Mouse (Mus musculus) heart, postnatal 0 days (tissue): ENCODE results near the gene B4galnt2. TPM values are rescaled to one million over a fixed set of nuclear protein-coding genes. Genes with fewer than 3 reads are reported as not detected.

Experiments
- ATAC-seq: fragments of 200-750 bp; cut with Nextera tagmentation; 2 replicates; pipeline ENCODE4 v1.8.0; 2017; ENCODE audit warnings: low read depth, moderate number of reproducible peaks, moderate library complexity; ENCODE audit not compliant: insufficient read depth
- DNase-seq: peaks from one replicate; pipeline ENCODE4 v3.0.0-alpha.2; 2016; ENCODE audit warnings: low spot score
- H3K27ac ChIP-seq: fragments of 300-500 bp; sonication (generic); 2 replicates; pipeline ENCODE4 v1.5.1; 2014; ENCODE audit warnings: low read depth, mild to moderate bottlenecking
- H3K27me3 ChIP-seq: fragments of 300-500 bp; sonication (generic); 2 replicates; pipeline ENCODE4 v1.6.1; 2014; ENCODE audit warnings: low read length, mixed read lengths; ENCODE audit not compliant: control insufficient read depth, insufficient read depth
- H3K36me3 ChIP-seq: fragments of 300-500 bp; sonication (generic); replicated peaks from 2 replicates; pipeline ENCODE4 v1.6.1; 2014; ENCODE audit warnings: low read length, mixed read lengths; ENCODE audit not compliant: control insufficient read depth, insufficient read depth
- H3K4me1 ChIP-seq: fragments of 300-500 bp; sonication (generic); 2 replicates; pipeline ENCODE4 v1.6.1; 2014; ENCODE audit warnings: antibody characterized with exemption; ENCODE audit not compliant: control insufficient read depth, insufficient read depth
- H3K4me2 ChIP-seq: fragments of 300-500 bp; sonication (generic); 2 replicates; pipeline ENCODE4 v1.6.1; 2014; ENCODE audit warnings: low read depth, mild to moderate bottlenecking, low read length, moderate library complexity
- H3K4me3 ChIP-seq: fragments of 300-500 bp; sonication (generic); 2 replicates; pipeline ENCODE4 v1.5.1; 2014; ENCODE audit warnings: low read depth, low read length
- H3K9ac ChIP-seq: fragments of 300-500 bp; sonication (generic); replicated peaks from 2 replicates; pipeline ENCODE4 v1.6.1; 2014; ENCODE audit warnings: low read depth, low read length, mixed read lengths
- H3K9me3 ChIP-seq: fragments of 300-500 bp; sonication (generic); replicated peaks from 2 replicates; pipeline ENCODE4 v1.6.1; 2016; ENCODE audit warnings: low read length; ENCODE audit not compliant: control insufficient read depth
- CTCF ChIP-seq: IDR thresholded peaks from 2 replicates; pipeline ENCODE4 v1.5.1; 2016; ENCODE audit warnings: antibody characterized with exemption, control low read depth, low read depth
- EP300 ChIP-seq: IDR thresholded peaks from 2 replicates; pipeline ENCODE4 v1.6.1; 2016; ENCODE audit warnings: antibody characterized with exemption, low read depth
- WGBS: fragments of 180-500 bp; shearing (Covaris S2); extraction: QIAGEN DNeasy Blood & Tissue Kit; methylation state at CpG from one replicate; pipeline ENCODE4 v1.1.7; 2014; 5-methylcytosine and 5-hydroxymethylcytosine counted together
- polyA plus RNA-seq: library from polyadenylated mRNA; unstranded; fragments of >200 nt; fragmentation: Nextera tagmentation; extraction: Ambion mirVana; gene quantifications from 2 replicates; pipeline ENCODE4 v1.2.1, GENCODE M21; 2015
- total RNA-seq: library from RNA; depleted of rRNA; stranded (reverse); fragments of >200 nt; gene quantifications from 2 replicates; pipeline ENCODE4 v1.2.3, GENCODE M21; 2014; ENCODE audit warnings: low replicate concordance; rRNA removed

B4galnt2 gene
- total RNA-seq (not detected in 2 replicates), polyA plus RNA-seq (0.07 TPM in 1 of 2 replicates, not detected in the other)

GRCm38 (mm10) chr11:95914571-95914991, at the start of gene B4galnt2:
TSS of gene B4galnt2 (minus strand) at chr11:95914891.
- peaks cover 74% of the 10 kb centered on the region for H3K27me3 ChIP-seq
- no peak within 1 kb of the TSS for H3K9ac ChIP-seq
- H3K36me3 ChIP-seq = no peaks in the 10 kb centered on the region

GRCm38 (mm10) chr11:95963304-95963703, 48.6 kb upstream of the B4galnt2 start:
- H3K4me2 ChIP-seq = no peak overlapping the region
- H3K27me3 ChIP-seq = no peaks in the 10 kb centered on the region
- DNase-seq (no peak), ATAC-seq (no peak)
- H3K4me3 ChIP-seq = no peak overlapping the region
- peaks cover 58% of the 10 kb centered on the region for H3K36me3 ChIP-seq
- no peaks in the 10 kb centered on the region for H3K9me3 ChIP-seq
- no peak for TF ChIP-seq CTCF
- no peak for TF ChIP-seq EP300
- 71% methylated on average over 7 of the region's 7 CpGs for WGBS
- H3K9ac ChIP-seq = no peak overlapping the region
- H3K27ac ChIP-seq = no peak overlapping the region
- H3K4me1 ChIP-seq = no peaks in the 10 kb centered on the region

More at GRCm38 (mm10) chr11:95914571-95914991, at the start of gene B4galnt2:
- ATAC-seq (no peak), DNase-seq (no peak)
- Histone ChIP-seq H3K27ac (no peak within 1 kb of the TSS), H3K4me3 (peak within 1 kb of the TSS; percentile 33), H3K4me2 (peak within 1 kb of the TSS; percentile 30), H3K4me1 (peaks cover 10% of the 10 kb centered on the region; the same call in 1 of the 2 replicates), H3K9me3 (no peaks in the 10 kb centered on the region)
- under 1% methylated on average over 35 of the region's 35 CpGs for WGBS
- TF ChIP-seq EP300 = no peak
- no peak for TF ChIP-seq CTCF

- peaks cover 20% of the 10 kb centered on the region for H3K36me3 ChIP-seq
- TF ChIP-seq EP300 (no peak), CTCF (peak; percentile 15; the same call in 1 of the 2 replicates)
- 74% methylated on average over 6 of the region's 6 CpGs for WGBS
- no peaks in the 10 kb centered on the region for H3K9me3 ChIP-seq
- H3K27ac ChIP-seq = no peak overlapping the region
- no peaks in the 10 kb centered on the region for H3K4me1 ChIP-seq
- H3K9ac ChIP-seq = no peak overlapping the region
- ATAC-seq (no peak), DNase-seq (no peak)
- H3K4me2 ChIP-seq = no peak overlapping the region
- no peaks in the 10 kb centered on the region for H3K27me3 ChIP-seq
- H3K4me3 ChIP-seq = no peak overlapping the region
Measured at GRCm38 (mm10) chr11:95959152-95959551, 44.5 kb upstream of the B4galnt2 start.

- no peaks in the 10 kb centered on the region for H3K4me1 ChIP-seq
- H3K27me3 ChIP-seq = no peaks in the 10 kb centered on the region
- DNase-seq (no peak), ATAC-seq (no peak)
- no peak overlapping the region for H3K4me2 ChIP-seq
- no peak overlapping the region for H3K27ac ChIP-seq
- no peak overlapping the region for H3K4me3 ChIP-seq
- H3K36me3 ChIP-seq = peaks cover 16% of the 10 kb centered on the region
- 62% methylated on average over 9 of the region's 9 CpGs for WGBS
- TF ChIP-seq EP300 (no peak), CTCF (no peak)
- H3K9me3 ChIP-seq = no peaks in the 10 kb centered on the region
- H3K9ac ChIP-seq = no peak overlapping the region
Measured at GRCm38 (mm10) chr11:95958251-95958650, 43.6 kb upstream of the B4galnt2 start.

GRCm38 (mm10) chr11:95957407-95957806, 42.7 kb upstream of the B4galnt2 start:
- TF ChIP-seq CTCF (no peak), EP300 (no peak)
- no peaks in the 10 kb centered on the region for H3K27me3 ChIP-seq
- 84% methylated on average over 7 of the region's 7 CpGs for WGBS
- no peak overlapping the region for H3K27ac ChIP-seq
- DNase-seq (no peak), ATAC-seq (no peak)
- H3K36me3 ChIP-seq = peaks cover 7% of the 10 kb centered on the region; the same call in 1 of the 2 replicates
- H3K4me1 ChIP-seq = no peaks in the 10 kb centered on the region
- H3K9ac ChIP-seq = no peak overlapping the region
- H3K4me3 ChIP-seq = no peak overlapping the region
- no peak overlapping the region for H3K4me2 ChIP-seq
- no peaks in the 10 kb centered on the region for H3K9me3 ChIP-seq

- TF ChIP-seq EP300 = no peak
- no peak for TF ChIP-seq CTCF
- H3K4me1 ChIP-seq = no peaks in the 10 kb centered on the region
- WGBS = 83% methylated on average over 5 of the region's 5 CpGs
- H3K27me3 ChIP-seq = no peaks in the 10 kb centered on the region
- H3K4me2 ChIP-seq = no peak overlapping the region
- H3K9ac ChIP-seq = no peak overlapping the region
- H3K4me3 ChIP-seq = no peak overlapping the region
- no peaks in the 10 kb centered on the region for H3K9me3 ChIP-seq
- ATAC-seq = no peak
- no peak for DNase-seq
- H3K27ac ChIP-seq = no peak overlapping the region
- H3K36me3 ChIP-seq = no peaks in the 10 kb centered on the region
Measured at GRCm38 (mm10) chr11:95953313-95953712, 38.6 kb upstream of the B4galnt2 start.
